Mouse (Mus musculus) limb, embryonic 13.5 days (tissue): Measurements from ENCODE around the gene Utp20. TPM values are rescaled to one million over a fixed set of nuclear protein-coding genes. Genes with fewer than 3 reads are reported as not detected.
"Not testable (repeated sequence)": the region's sequence is repeated elsewhere in the genome, so short reads cannot be mapped to it uniquely, and the experiment has no call there.

Experiments
- ATAC-seq: fragments of 200-750 bp; cut with Nextera tagmentation; 2 replicates; pipeline ENCODE4 v1.8.0; 2017; ENCODE audit warnings: low read depth, moderate number of reproducible peaks, moderate TSS enrichment; ENCODE audit not compliant: low FRiP score
- H3K27ac ChIP-seq: fragments of 300-500 bp; sonication (generic); 2 replicates; pipeline ENCODE4 v1.5.1; 2015; ENCODE audit warnings: inconsistent platforms, mild to moderate bottlenecking, moderate library complexity
- H3K27me3 ChIP-seq: fragments of 300-500 bp; sonication (generic); 2 replicates; pipeline ENCODE4 v1.6.1; 2015; ENCODE audit warnings: mild to moderate bottlenecking, inconsistent platforms
- H3K36me3 ChIP-seq: fragments of 300-500 bp; sonication (generic); 2 replicates; pipeline ENCODE4 v1.6.1; 2015; ENCODE audit warnings: inconsistent platforms, mild to moderate bottlenecking, moderate library complexity
- H3K4me1 ChIP-seq: fragments of 300-500 bp; sonication (generic); 2 replicates; pipeline ENCODE4 v1.6.1; 2015; ENCODE audit warnings: inconsistent platforms
- H3K4me2 ChIP-seq: fragments of 300-500 bp; sonication (generic); replicated peaks from 2 replicates; pipeline ENCODE4 v1.6.1; 2015; ENCODE audit warnings: inconsistent platforms, mild to moderate bottlenecking, moderate library complexity
- H3K4me3 ChIP-seq: fragments of 300-500 bp; sonication (generic); 2 replicates; pipeline ENCODE4 v1.5.1; 2015; ENCODE audit warnings: moderate library complexity, mild to moderate bottlenecking, inconsistent platforms
- H3K9ac ChIP-seq: fragments of 300-500 bp; sonication (generic); 2 replicates; pipeline ENCODE4 v1.6.1; 2015; ENCODE audit warnings: mild to moderate bottlenecking, inconsistent platforms
- H3K9me3 ChIP-seq: fragments of 300-500 bp; sonication (generic); 2 replicates; pipeline ENCODE4 v1.6.1; 2016; ENCODE audit warnings: inconsistent platforms
- WGBS: fragments of 180-500 bp; shearing (Covaris S2); methylation state at CpG from one replicate; pipeline ENCODE4 v1.1.7; 2015; 5-methylcytosine and 5-hydroxymethylcytosine counted together
- polyA plus RNA-seq: library from polyadenylated mRNA; unstranded; fragments of >200 nt; fragmentation: Nextera tagmentation; extraction: Ambion mirVana; gene quantifications from 2 replicates; pipeline ENCODE4 v1.2.1, GENCODE M21; 2015

Utp20 gene
- polyA plus RNA-seq, 1 experiment from 2014 or later: 22.1 TPM

- Histone ChIP-seq H3K4me3 (peak overlapping the region; percentile 84), H3K9ac (peak overlapping the region; percentile 74), H3K4me2 (peak overlapping the region; percentile 86), H3K36me3 (peaks cover 28% of the 10 kb centered on the region)
- H3K9me3 ChIP-seq, H3K4me1 ChIP-seq, H3K27ac ChIP-seq, H3K27me3 ChIP-seq: not testable (repeated sequence)
- WGBS: 3% methylated on average over 6 of the region's 6 CpGs
- ATAC-seq: peak; percentile 22; the same call in 1 of the 2 replicates
Observed at GRCm38 (mm10) chr10:88826947-88827306, 323 bp upstream of the Utp20 start.

DNA sequence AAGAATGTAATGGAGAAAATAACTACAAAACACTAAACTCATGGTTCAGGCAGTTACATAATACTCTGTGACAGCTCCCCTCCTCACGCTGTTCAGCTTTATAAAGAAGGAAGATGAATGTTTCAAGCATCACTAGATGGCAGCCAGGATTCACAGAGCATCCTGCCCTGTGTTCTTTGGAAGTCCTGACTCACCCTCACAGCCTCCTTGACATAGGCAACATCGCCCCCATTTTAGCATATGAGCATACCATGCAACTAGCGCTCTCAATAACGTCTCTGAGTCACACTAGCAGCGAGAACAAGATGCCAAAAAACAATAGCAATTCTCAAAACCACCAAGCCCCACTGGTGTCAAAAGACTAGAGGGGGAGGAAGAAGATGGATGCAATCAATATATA lies 9.3 kb downstream of the Utp20 start:
- no peak for ATAC-seq
- Histone ChIP-seq H3K9ac (no peak overlapping the region), H3K4me3 (no peak overlapping the region), H3K27ac (no peak overlapping the region), H3K36me3 (peaks cover 81% of the 10 kb centered on the region), H3K27me3 (no peaks in the 10 kb centered on the region), H3K4me1 (no peaks in the 10 kb centered on the region), H3K9me3 (no peaks in the 10 kb centered on the region), H3K4me2 (no peak overlapping the region)
- WGBS: 94% methylated on average over 5 of the region's 5 CpGs

GRCm38 (mm10) chr10:88815256-88815655 lies 11.3 kb downstream of the Utp20 start:
- no peaks in the 10 kb centered on the region for H3K9me3 ChIP-seq
- ATAC-seq: no peak
- H3K9ac ChIP-seq: no peak overlapping the region
- WGBS: 94% methylated on average over 2 of the region's 2 CpGs
- no peak overlapping the region for H3K4me3 ChIP-seq
- peaks cover 81% of the 10 kb centered on the region for H3K36me3 ChIP-seq
- no peak overlapping the region for H3K4me2 ChIP-seq
- no peaks in the 10 kb centered on the region for H3K4me1 ChIP-seq
- H3K27me3 ChIP-seq: no peaks in the 10 kb centered on the region
- H3K27ac ChIP-seq: no peak overlapping the region

DNA sequence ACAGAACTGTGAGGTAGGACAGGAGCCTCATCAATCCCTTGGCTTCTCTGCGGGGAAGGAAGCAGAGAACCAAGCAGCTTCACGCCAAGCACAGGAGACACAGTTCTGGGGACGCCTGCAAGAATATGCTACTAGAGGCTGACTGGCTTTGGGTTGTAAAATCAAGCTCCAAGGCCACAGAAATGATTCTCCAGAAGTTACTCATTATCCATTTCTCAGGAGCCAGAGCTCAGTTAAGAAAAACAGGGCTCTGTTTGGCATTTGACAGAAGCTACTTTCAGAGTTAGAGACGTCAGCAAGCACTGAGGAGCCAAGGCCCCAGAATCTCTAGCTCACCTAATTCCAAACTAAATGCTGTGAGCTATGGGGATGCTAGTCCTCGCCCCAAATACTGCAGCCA lies 14.9 kb downstream of the Utp20 start:
- H3K9me3 ChIP-seq: no peaks in the 10 kb centered on the region
- no peak overlapping the region for H3K4me3 ChIP-seq
- 85% methylated on average over 5 of the region's 5 CpGs for WGBS
- H3K9ac ChIP-seq: no peak overlapping the region
- H3K27me3 ChIP-seq: no peaks in the 10 kb centered on the region
- H3K4me1 ChIP-seq: no peaks in the 10 kb centered on the region
- H3K27ac ChIP-seq: no peak overlapping the region
- H3K4me2 ChIP-seq: no peak overlapping the region
- peaks cover 85% of the 10 kb centered on the region for H3K36me3 ChIP-seq
- no peak for ATAC-seq

GRCm38 (mm10) chr10:88802236-88802635 lies 24.4 kb downstream of the Utp20 start:
- Histone ChIP-seq H3K4me3 (no peak overlapping the region), H3K27me3 (no peaks in the 10 kb centered on the region), H3K36me3 (peaks cover 70% of the 10 kb centered on the region), H3K9ac (no peak overlapping the region), H3K4me2 (no peak overlapping the region), H3K27ac (no peak overlapping the region), H3K9me3 (no peaks in the 10 kb centered on the region), H3K4me1 (no peaks in the 10 kb centered on the region)
- 88% methylated on average over 3 of the region's 3 CpGs for WGBS
- ATAC-seq: no peak

DNA sequence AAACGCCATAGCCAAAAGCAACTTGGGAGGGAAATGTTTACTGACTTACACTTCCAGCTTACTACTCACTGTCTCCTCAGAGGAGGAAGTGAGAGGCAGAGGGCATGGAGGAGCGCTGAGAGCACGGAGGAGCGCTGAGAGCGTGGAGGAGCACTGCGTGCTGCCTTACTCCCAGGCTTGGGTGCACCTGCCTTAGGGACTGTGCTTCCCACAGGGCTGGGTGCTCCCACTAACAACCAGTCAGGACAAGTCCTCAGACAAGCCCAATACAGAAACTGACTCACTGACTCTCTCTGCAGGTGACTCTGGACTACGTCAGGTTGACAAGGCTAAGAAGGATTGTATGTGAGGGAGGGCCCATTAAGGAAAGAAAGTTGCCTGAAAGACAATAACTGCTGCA lies 27.2 kb downstream of the Utp20 start:
- Histone ChIP-seq H3K9me3 (no peaks in the 10 kb centered on the region), H3K4me3 (no peak overlapping the region), H3K36me3 (peaks cover 76% of the 10 kb centered on the region), H3K4me2 (no peak overlapping the region), H3K9ac (no peak overlapping the region), H3K27me3 (no peaks in the 10 kb centered on the region), H3K27ac (no peak overlapping the region), H3K4me1 (no peaks in the 10 kb centered on the region)
- no peak for ATAC-seq
- WGBS: 94% methylated on average over 7 of the region's 7 CpGs

DNA sequence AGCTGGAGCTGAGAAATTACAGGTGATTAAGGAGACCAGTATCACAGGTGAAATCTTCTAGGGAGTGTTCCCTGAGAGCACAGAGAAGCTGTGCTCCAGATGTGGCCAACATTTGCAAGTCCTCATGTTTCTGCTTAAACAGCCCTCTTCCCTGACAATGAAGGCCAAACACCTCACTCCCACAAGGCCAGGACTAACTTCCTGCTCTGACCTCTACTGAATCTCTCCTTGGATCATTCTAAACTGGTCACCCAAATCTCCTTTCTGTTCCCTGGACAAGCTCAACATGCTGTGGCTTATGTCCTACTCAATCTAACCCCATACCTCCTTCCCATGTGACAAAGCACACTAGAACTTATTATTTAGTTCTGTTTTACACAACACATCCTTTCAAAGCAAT lies 29.2 kb downstream of the Utp20 start:
- Histone ChIP-seq H3K27ac (no peak overlapping the region), H3K4me3 (no peak overlapping the region), H3K9me3 (no peaks in the 10 kb centered on the region), H3K9ac (no peak overlapping the region), H3K36me3 (peaks cover 76% of the 10 kb centered on the region), H3K27me3 (no peaks in the 10 kb centered on the region), H3K4me2 (no peak overlapping the region), H3K4me1 (no peaks in the 10 kb centered on the region)
- no peak for ATAC-seq

DNA sequence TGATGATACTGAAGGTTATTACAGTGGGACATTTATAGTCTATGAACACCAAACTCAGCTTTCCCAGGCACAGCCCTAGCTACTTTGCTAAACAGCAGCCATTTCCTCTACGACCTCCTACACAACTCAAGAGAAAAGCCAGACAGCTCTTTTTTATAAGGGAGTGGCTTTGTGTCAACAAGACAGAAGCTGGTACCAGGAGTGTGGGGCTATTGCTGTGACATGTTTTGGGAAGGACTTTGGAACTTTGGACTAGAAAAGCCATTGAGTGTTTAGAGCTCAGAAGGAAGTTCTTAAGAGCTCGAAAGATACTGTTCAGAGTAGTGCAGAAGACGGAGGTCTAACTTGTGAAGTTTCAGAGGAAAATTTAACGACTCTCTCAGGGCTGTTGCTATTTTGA lies 29.7 kb downstream of the Utp20 start:
- 85% methylated on average over 4 of the region's 4 CpGs for WGBS
- H3K9me3 ChIP-seq: no peaks in the 10 kb centered on the region

GRCm38 (mm10) chr10:88795226-88795625 lies 31.4 kb downstream of the Utp20 start:
- Histone ChIP-seq H3K9ac (no peak overlapping the region), H3K4me2 (no peak overlapping the region), H3K9me3 (no peaks in the 10 kb centered on the region), H3K4me1 (no peaks in the 10 kb centered on the region), H3K27me3 (no peaks in the 10 kb centered on the region), H3K36me3 (peaks cover 79% of the 10 kb centered on the region), H3K4me3 (no peak overlapping the region), H3K27ac (no peak overlapping the region)
- 95% methylated on average over 7 of the region's 7 CpGs for WGBS
- no peak for ATAC-seq

More for the DNA sequence above, 29.7 kb downstream of the Utp20 start:
- no peak overlapping the region for H3K27ac ChIP-seq
- no peak for ATAC-seq
- H3K4me3 ChIP-seq: no peak overlapping the region
- peaks cover 77% of the 10 kb centered on the region for H3K36me3 ChIP-seq
- no peaks in the 10 kb centered on the region for H3K27me3 ChIP-seq
- no peak overlapping the region for H3K4me2 ChIP-seq
- no peak overlapping the region for H3K9ac ChIP-seq
- no peaks in the 10 kb centered on the region for H3K4me1 ChIP-seq

GRCm38 (mm10) chr10:88794606-88795005 lies 32.0 kb downstream of the Utp20 start:
- ATAC-seq: no peak
- H3K27ac ChIP-seq: no peak overlapping the region
- H3K36me3 ChIP-seq: peaks cover 74% of the 10 kb centered on the region
- no peak overlapping the region for H3K9ac ChIP-seq
- no peaks in the 10 kb centered on the region for H3K9me3 ChIP-seq
- 93% methylated on average over 8 of the region's 8 CpGs for WGBS
- no peaks in the 10 kb centered on the region for H3K4me1 ChIP-seq
- no peak overlapping the region for H3K4me3 ChIP-seq
- no peak overlapping the region for H3K4me2 ChIP-seq
- no peaks in the 10 kb centered on the region for H3K27me3 ChIP-seq

DNA sequence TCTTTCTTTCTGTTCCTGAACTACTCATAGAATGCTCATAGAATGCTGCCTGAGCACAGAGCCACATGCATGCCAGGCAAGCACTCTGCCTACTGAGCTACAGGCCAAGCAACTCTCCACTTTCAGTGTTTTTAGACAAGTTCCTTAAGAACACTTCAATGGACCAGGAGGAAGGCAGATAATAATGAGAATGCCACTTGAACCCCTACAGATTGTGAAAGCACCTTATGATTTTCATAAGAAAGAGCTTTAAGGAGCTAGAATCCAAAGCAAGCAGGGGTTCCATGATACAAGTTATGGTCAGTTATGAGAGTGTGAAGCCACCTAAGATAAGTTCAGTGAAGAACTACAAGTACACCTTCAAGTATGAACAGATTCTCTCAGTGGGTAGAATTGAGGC lies 32.9 kb downstream of the Utp20 start:
- no peak overlapping the region for H3K9ac ChIP-seq
- peaks cover 67% of the 10 kb centered on the region for H3K36me3 ChIP-seq
- ATAC-seq: no peak

DNA sequence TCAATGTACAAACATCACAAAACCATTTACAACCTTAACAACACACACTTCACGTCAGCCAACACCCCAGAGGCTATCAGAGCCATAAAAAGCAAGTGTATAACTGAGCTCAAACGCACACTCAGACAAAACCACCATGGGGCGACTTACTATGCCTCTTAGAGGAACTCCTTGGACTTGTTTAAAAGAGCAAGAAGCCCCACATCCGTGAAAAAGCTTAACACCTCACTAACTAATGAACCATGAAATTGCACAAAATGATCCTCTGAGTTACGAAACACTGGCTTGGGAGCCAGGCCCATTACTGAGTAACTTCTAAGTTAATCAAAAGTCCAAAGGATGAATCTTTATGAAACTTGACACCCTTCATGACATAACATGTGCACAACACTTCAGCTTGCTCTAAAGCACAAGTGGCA lies 42.1 kb downstream of the Utp20 start:
- Histone ChIP-seq H3K4me1 (no peaks in the 10 kb centered on the region), H3K4me2 (no peak overlapping the region), H3K4me3 (no peak overlapping the region), H3K36me3 (peaks cover 48% of the 10 kb centered on the region), H3K27me3 (no peaks in the 10 kb centered on the region), H3K9ac (no peak overlapping the region), H3K27ac (no peak overlapping the region), H3K9me3 (no peaks in the 10 kb centered on the region)
- no peak for ATAC-seq
- 66% methylated on average over 5 of the region's 5 CpGs for WGBS

More for the DNA sequence above, 32.9 kb downstream of the Utp20 start:
- no peak overlapping the region for H3K4me3 ChIP-seq
- no peaks in the 10 kb centered on the region for H3K27me3 ChIP-seq
- H3K9me3 ChIP-seq: no peaks in the 10 kb centered on the region
- H3K4me1 ChIP-seq: no peaks in the 10 kb centered on the region
- no peak overlapping the region for H3K4me2 ChIP-seq
- H3K27ac ChIP-seq: no peak overlapping the region

DNA sequence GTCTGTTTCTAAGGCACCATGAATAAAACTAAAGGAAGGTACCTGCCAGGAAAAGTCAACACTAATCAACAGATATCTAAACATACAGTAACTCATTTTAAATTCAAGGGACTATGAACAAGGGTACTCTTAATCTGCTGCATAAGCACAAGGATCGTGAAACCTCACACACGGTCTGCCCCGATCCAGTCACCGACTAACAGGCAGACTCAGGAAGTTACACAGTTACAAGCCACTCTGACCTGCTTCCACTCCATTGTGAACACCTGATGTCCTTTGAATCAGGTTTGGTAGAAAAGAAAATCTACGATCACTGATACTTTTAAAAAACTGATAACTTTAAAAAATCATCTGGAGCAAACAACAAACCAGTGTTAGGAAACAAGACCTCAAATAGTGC lies 42.7 kb downstream of the Utp20 start:
- H3K36me3 ChIP-seq: peaks cover 49% of the 10 kb centered on the region
- H3K9me3 ChIP-seq: no peaks in the 10 kb centered on the region
- ATAC-seq: no peak
- no peak overlapping the region for H3K4me2 ChIP-seq
- H3K4me1 ChIP-seq: no peaks in the 10 kb centered on the region
- H3K27ac ChIP-seq: no peak overlapping the region
- H3K9ac ChIP-seq: no peak overlapping the region
- H3K4me3 ChIP-seq: no peak overlapping the region
- 88% methylated on average over 5 of the region's 5 CpGs for WGBS
- H3K27me3 ChIP-seq: no peaks in the 10 kb centered on the region
